In the genomic region with DNA sequence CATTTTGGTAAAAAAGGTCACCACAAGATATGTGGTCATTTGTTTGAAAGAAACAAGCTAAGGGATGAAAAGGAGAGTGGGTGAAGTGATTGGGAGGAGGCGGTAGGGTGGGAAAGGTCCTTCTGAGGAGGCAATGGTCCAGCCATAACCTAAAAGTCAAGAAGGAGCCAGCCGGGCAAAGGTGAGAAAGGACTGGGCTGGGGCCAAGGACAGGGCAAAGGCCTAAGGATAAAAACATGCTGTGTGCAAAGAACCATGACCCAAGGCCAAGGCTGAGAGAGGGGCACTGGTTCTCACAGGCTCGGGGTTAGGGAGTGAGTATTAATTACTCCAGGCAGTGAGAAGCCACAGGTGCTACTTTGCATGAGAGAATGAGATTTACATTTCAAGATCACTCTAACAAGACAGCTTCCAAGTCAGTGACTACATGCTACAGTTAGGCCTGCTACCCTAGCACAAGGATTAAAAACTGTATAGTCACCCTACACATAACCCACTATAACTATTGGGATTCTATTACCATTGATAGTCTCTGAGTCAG, we compare ENCODE assay signal across 20 mouse cellular contexts.
DNase-seq lines count a peak whose midpoint lies in the region; ATAC-seq lines count a peak whose summit lies in the region.
"Had no signal": no experiment of that assay in that cellular context is flagged by ENCODE, and none has a peak within 500 bp of the region (broad histone marks: within the 10 kb centered on the region; RNA-seq: fewer than 3 reads in every experiment).

No protein-coding gene starts in this region.

- H3K27me3 ChIP-seq in kidney, embryonic 16.5 days (ENCODE audit: insufficient read depth, low read length) = no peaks in the 10 kb centered on the region
- H3K27me3 ChIP-seq: embryonic facial prominence, embryonic 12.5 days; hindbrain, embryonic 13.5 days had no signal

- no peak overlapping the region for H3K4me2 ChIP-seq in kidney, embryonic 16.5 days (replicated peaks; ENCODE audit: low read depth, low read length)
- H3K4me2 ChIP-seq: embryonic facial prominence, embryonic 12.5 days; forebrain, embryonic 15.5 days; hindbrain, embryonic 13.5 days had no signal

- H3K9ac ChIP-seq in kidney, embryonic 16.5 days (replicated peaks; ENCODE audit: low read length) = no peak overlapping the region
- H3K9ac ChIP-seq: embryonic facial prominence, embryonic 12.5 days; forebrain, embryonic 15.5 days; hindbrain, embryonic 13.5 days had no signal

- H3K36me3 ChIP-seq in kidney, embryonic 16.5 days (ENCODE audit: insufficient read depth, low read length) = no peaks in the 10 kb centered on the region
- H3K36me3 ChIP-seq: embryonic facial prominence, embryonic 12.5 days; forebrain, embryonic 15.5 days; G1E; heart, embryonic 10.5 days; hindbrain, embryonic 13.5 days had no signal

- ATAC-seq in kidney, embryonic 16.5 days (ENCODE audit: low FRiP score, low TSS enrichment) = no peak
- ATAC-seq in monocyte, adult 5-6 weeks (replicated peaks; ENCODE audit: insufficient number of reproducible peaks, low FRiP score, low TSS enrichment, poor library complexity, severe bottlenecking) = no peak
- ATAC-seq: forebrain, embryonic 15.5 days had no signal

- peak; percentile 72 for DNase-seq in kidney, adult 18-20 months
- peak; percentile 27 to 38 for DNase-seq in spleen, postnatal 36 days (ENCODE audit: low spot score in 2 of 2)
- no peak for DNase-seq in spleen, postnatal 4 days (ENCODE audit: low spot score in 2 of 2)
- peak; percentile 84 for DNase-seq in kidney, adult 9 months
- DNase-seq in kidney, postnatal 36 days = peak; percentile 75 to 80
- no peak for DNase-seq in thymus, adult 18-20 months
- DNase-seq: adrenal gland, postnatal 14 days; cerebellum, adult 11-12 months; cerebellum, adult 9-10 months; cerebellum, postnatal 25 days; gastrocnemius, postnatal 36 days; heart, adult 18-20 months; heart, postnatal 10 days had no signal

- no peaks in the 10 kb centered on the region for H3K4me1 ChIP-seq in kidney, embryonic 16.5 days (ENCODE audit: insufficient read depth, low read length)
- H3K4me1 ChIP-seq: embryonic facial prominence, embryonic 12.5 days; forebrain, embryonic 15.5 days had no signal

- WGBS in kidney, embryonic 16.5 days = 52% methylated on average over 3 of the region's 3 CpGs

- no peak overlapping the region for H3K4me3 ChIP-seq in kidney, embryonic 16.5 days (ENCODE audit: low read length)
- H3K4me3 ChIP-seq: embryonic facial prominence, embryonic 12.5 days; forebrain, embryonic 15.5 days; heart, embryonic 10.5 days; hindbrain, embryonic 13.5 days had no signal

- H3K9me3 ChIP-seq in kidney, embryonic 16.5 days (ENCODE audit: low read length) = no peaks in the 10 kb centered on the region
- H3K9me3 ChIP-seq: embryonic facial prominence, embryonic 12.5 days; forebrain, embryonic 15.5 days; G1E; heart, embryonic 10.5 days; hindbrain, embryonic 13.5 days had no signal

- H3K27ac ChIP-seq in kidney, embryonic 16.5 days (ENCODE audit: low read length) = no peak overlapping the region
- H3K27ac ChIP-seq: embryonic facial prominence, embryonic 12.5 days; forebrain, embryonic 15.5 days; heart, embryonic 10.5 days; hindbrain, embryonic 13.5 days had no signal

Comparison
In these comparisons a context has a peak if more than half of its experiments do, and no peak if none do; other contexts are left out.
1. DNase-seq: peak in kidney, adult 18-20 months (single experiment), spleen, postnatal 36 days (2 of 2), kidney, adult 9 months (single experiment) and kidney, postnatal 36 days (2 of 2); none in spleen, postnatal 4 days (0 of 2) and thymus, adult 18-20 months (0 of 2).